In the genomic region with DNA sequence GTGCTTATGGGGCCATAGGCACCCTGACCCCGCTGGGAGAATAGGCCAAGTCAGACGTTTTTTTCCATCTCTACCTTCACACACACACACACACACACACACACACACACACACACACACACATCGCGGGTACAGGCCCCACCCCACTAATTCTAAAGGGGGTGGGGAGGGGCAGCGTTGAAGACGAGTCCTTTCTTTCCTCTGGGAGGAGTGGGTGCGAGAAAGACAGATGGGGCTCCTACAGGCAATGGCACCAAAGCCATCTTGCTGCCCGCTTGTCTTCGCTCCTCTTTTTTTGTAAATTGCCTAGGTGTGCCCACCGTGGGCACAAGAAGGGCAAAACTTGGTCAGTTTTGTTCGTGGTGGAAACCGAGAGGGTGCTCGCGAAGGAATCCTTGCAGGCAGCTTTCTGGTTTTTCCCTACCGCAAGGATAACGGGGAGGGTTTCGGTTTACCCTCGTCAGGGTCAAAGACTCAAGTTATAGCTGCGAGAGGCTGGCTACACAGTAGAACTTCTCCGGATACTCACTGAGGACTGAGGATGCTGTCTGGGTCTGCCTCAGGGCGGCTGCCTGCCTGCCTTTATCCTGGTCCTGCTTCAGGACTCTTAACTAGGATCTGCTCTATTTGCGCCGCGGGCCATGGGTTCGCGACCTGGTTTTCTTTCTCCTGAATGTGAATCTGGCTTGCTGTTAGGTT, we compare ENCODE assay signal across 14 mouse cellular contexts. TPM values are rescaled to one million over a fixed set of nuclear protein-coding genes. Genes with fewer than 3 reads are reported as not detected.
A peak's percentile ranks its signal among the peaks of the same experiment; 100 is the strongest.
DNase-seq lines count a peak whose midpoint lies in the region; ATAC-seq lines count a peak whose summit lies in the region.
"Had no signal": no experiment of that assay in that cellular context is flagged by ENCODE, and none has a peak within 500 bp of the region (broad histone marks: within the 10 kb centered on the region; RNA-seq: fewer than 3 reads in every experiment).

No protein-coding gene starts in this region.

- H3K36me3 ChIP-seq in hindbrain, embryonic 11.5 days (ENCODE audit: control insufficient read depth, insufficient read depth, low read length): no peaks in the 10 kb centered on the region
- no peaks in the 10 kb centered on the region for H3K36me3 ChIP-seq in midbrain, embryonic 15.5 days (replicated peaks)

- peak; percentile 46 to 63 for DNase-seq in cerebellum, adult 18-20 months
- DNase-seq in cerebellum, postnatal 14 days: peak; percentile 73 to 75
- DNase-seq in hindbrain, embryonic 11.5 days (ENCODE audit: low spot score): no peak
- no peak for DNase-seq in spleen, adult 12 weeks (ENCODE audit: low spot score)
- DNase-seq in thymus, postnatal 4 days: no peak
- no peak for DNase-seq in adrenal gland, adult 8-10 months
- no peak for DNase-seq in left cerebral cortex, postnatal 36 days (ENCODE audit: low spot score in 2 of 2)
- DNase-seq: adrenal gland, adult 2 months; heart, adult 18-20 months; kidney, postnatal 14 days; lung, embryonic 14.5 days had no signal

- no peaks in the 10 kb centered on the region for H3K9me3 ChIP-seq in hindbrain, embryonic 11.5 days (ENCODE audit: control insufficient read depth, low read length)
- H3K9me3 ChIP-seq in midbrain, embryonic 15.5 days: no peaks in the 10 kb centered on the region

- H3K4me3 ChIP-seq in hindbrain, embryonic 11.5 days (ENCODE audit: low read depth, low read length): peak overlapping the region; percentile 34
- H3K4me3 ChIP-seq in midbrain, embryonic 15.5 days: peak overlapping the region; percentile 22

- intact Hi-C loops in left cerebral cortex, postnatal 36 days (cut with DNase I): loop anchor here (10.0 kb wide), 1 partner anchor 1485 kb away; no protein-coding TSS in a partner anchor

- ATAC-seq in hindbrain, embryonic 11.5 days (ENCODE audit: low FRiP score): no peak
- no peak for ATAC-seq in midbrain, embryonic 15.5 days (replicated peaks)

- peak overlapping the region; percentile 86 for H3K27ac ChIP-seq in hindbrain, embryonic 11.5 days (ENCODE audit: low read depth, low read length)
- peak overlapping the region; percentile 72 for H3K27ac ChIP-seq in midbrain, embryonic 15.5 days

- H3K4me2 ChIP-seq in hindbrain, embryonic 11.5 days (replicated peaks; ENCODE audit: low read depth, low read length): peak overlapping the region; percentile 34
- peak overlapping the region; percentile 37 for H3K4me2 ChIP-seq in midbrain, embryonic 15.5 days
- H3K4me2 ChIP-seq: lung, embryonic 14.5 days had no signal

- WGBS in hindbrain, embryonic 11.5 days: 2% methylated on average over 23 of the region's 26 CpGs
- 10% methylated on average over 24 of the region's 26 CpGs for WGBS in midbrain, embryonic 15.5 days

- H3K9ac ChIP-seq in hindbrain, embryonic 11.5 days (ENCODE audit: low read depth, low read length): peak overlapping the region; percentile 64
- H3K9ac ChIP-seq in midbrain, embryonic 15.5 days: peak overlapping the region; percentile 31; the same call in 1 of the 2 replicates
- H3K9ac ChIP-seq: lung, embryonic 14.5 days had no signal

- peaks cover 71% of the 10 kb centered on the region for H3K27me3 ChIP-seq in hindbrain, embryonic 11.5 days (ENCODE audit: control insufficient read depth, insufficient read depth, low read length)
- peaks cover 55% of the 10 kb centered on the region for H3K27me3 ChIP-seq in midbrain, embryonic 15.5 days (replicated peaks)

- H3K4me1 ChIP-seq in hindbrain, embryonic 11.5 days (replicated peaks; ENCODE audit: control insufficient read depth, insufficient read depth, low read length): peaks cover 3% of the 10 kb centered on the region; the same call in 1 of the 2 replicates
- peaks cover 4% of the 10 kb centered on the region; the same call in 1 of the 2 replicates for H3K4me1 ChIP-seq in midbrain, embryonic 15.5 days

RNA-seq across cellular contexts. Expression of a gene that starts 3.8 kb away (rescaled TPM):
- 18.2 and 23.8 TPM in 2 replicates for polyA plus RNA-seq in hindbrain, embryonic 11.5 days (2014; fragmentation: Nextera tagmentation; extraction: Ambion mirVana)
- polyA plus RNA-seq in midbrain, embryonic 15.5 days (2015; fragmentation: Nextera tagmentation; extraction: Ambion mirVana): 10.0 and 11.6 TPM in 2 replicates
- total RNA-seq in adrenal gland, adult 8-10 months (2022): under 1 TPM in 1 of 4 experiments, not detected in 3; 0.28 TPM
- total RNA-seq in left cerebral cortex, postnatal 36 days (2021): 10 to 100 TPM in 1 of 2 experiments, 1 to 10 TPM in 1; 7.2 to 15.3 TPM
- total RNA-seq: adrenal gland, adult 2 months; heart, adult 18-20 months; hematopoietic stem cell, adult 5-6 weeks; neutrophil, adult 5-6 weeks had no signal
- polyA plus RNA-seq: lung, embryonic 14.5 days had no signal

RNA-seq across cellular contexts. Expression of a gene that starts 7.2 kb away (rescaled TPM):
- 32.8 and 36.5 TPM in 2 replicates for polyA plus RNA-seq in hindbrain, embryonic 11.5 days (2014; fragmentation: Nextera tagmentation; extraction: Ambion mirVana)
- polyA plus RNA-seq in midbrain, embryonic 15.5 days (2015; fragmentation: Nextera tagmentation; extraction: Ambion mirVana): 53.1 and 59.1 TPM in 2 replicates
- total RNA-seq in adrenal gland, adult 8-10 months (2022): not detected
- 1 to 10 TPM; 2.8 to 4.7 TPM for total RNA-seq in left cerebral cortex, postnatal 36 days (2021)
- total RNA-seq: adrenal gland, adult 2 months; heart, adult 18-20 months; hematopoietic stem cell, adult 5-6 weeks; neutrophil, adult 5-6 weeks had no signal
- polyA plus RNA-seq: adrenal gland, adult 2 months; lung, embryonic 14.5 days had no signal

Comparison
In these comparisons a context has a peak if more than half of its experiments do, and no peak if none do; other contexts are left out.
1. DNase-seq: peak in cerebellum, adult 18-20 months (2 of 2) and cerebellum, postnatal 14 days (2 of 2); none in hindbrain, embryonic 11.5 days (single experiment), spleen, adult 12 weeks (single experiment), thymus, postnatal 4 days (single experiment), adrenal gland, adult 8-10 months (single experiment) and left cerebral cortex, postnatal 36 days (0 of 2).
2. RNA of a gene that starts 3.8 kb away (total RNA-seq): 7.2 to 15.3 TPM in left cerebral cortex, postnatal 36 days; 0.28 TPM in adrenal gland, adult 8-10 months; every median in the first group is over 4 times any median in the second.